Mouse (Mus musculus): ENCODE data around the gene Asrgl1. TPM values are rescaled to one million over a fixed set of nuclear protein-coding genes. Genes with fewer than 3 reads are reported as not detected.
"Not testable (repeated sequence)": the region's sequence is repeated elsewhere in the genome, so short reads cannot be mapped to it uniquely, and the experiment has no call there.

The Asrgl1 gene
- polyA plus RNA-seq (2012; rRNA removed), result 3.5 and 6.4 TPM in 2 replicates

DNA sequence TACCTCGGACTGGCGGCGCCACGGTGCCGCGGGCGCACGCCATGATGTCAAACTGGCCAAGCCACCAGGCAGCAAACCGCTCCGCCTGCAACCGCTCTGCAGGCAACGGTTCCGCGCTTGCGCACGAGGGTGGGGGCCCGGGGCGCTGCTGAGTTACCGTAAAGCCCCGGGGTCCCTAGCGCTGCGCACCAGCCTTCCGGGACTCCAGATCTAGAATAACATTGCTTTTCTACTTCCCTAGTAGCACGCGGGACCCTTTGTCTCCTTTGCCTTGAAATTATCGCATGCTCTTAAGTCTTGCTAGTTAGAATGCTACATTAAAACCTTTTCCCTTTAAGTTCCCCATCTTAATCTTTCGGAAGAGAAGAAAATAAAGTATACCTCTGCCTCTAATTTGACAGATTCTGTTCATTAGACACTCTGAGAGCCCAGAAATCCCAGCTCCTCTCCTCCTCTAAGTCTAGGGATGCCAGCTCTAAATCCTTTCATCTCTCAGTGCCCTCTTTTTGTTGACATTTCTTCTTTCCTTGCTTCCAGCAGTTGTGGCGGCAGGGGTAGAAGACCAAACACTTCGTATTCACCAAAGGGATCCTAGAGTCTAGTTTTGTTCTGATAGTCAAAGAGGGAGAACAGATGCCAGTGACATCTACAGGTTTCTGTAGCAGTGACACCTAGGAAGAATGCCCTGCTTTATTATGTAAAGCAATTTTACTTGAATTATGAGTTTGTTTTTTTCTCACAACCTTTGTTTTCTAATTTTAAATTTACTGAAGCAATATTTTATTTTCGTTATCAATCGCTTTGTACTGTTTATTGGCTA lies at the start of gene Asrgl1:
Gene Asrgl1, minus strand, starts transcription at position 125 of the 820 bp plus-strand sequence.
- DNase-seq (ENCODE audit: low read depth), result no peak

DNA sequence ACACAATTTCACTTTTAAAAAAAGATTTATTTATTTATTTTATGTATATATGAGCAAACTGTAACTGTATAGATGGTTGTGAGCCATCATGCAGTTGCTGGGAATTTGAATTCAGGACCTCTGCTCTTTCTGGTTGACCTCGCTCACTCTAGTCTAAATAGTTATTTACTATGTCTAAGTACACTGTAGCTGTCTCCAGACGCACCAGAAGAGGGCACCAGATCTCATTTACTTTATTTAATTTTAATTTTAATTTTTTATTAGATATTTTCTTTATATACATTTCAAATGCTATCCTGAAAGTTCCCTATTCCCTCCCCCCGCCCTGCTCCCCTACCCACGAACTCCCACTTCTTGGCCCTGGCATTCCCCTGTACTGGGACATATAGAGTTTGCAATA lies 10.8 kb upstream of the Asrgl1 start:
- no peak for DNase-seq (ENCODE audit: low read depth)

DNA sequence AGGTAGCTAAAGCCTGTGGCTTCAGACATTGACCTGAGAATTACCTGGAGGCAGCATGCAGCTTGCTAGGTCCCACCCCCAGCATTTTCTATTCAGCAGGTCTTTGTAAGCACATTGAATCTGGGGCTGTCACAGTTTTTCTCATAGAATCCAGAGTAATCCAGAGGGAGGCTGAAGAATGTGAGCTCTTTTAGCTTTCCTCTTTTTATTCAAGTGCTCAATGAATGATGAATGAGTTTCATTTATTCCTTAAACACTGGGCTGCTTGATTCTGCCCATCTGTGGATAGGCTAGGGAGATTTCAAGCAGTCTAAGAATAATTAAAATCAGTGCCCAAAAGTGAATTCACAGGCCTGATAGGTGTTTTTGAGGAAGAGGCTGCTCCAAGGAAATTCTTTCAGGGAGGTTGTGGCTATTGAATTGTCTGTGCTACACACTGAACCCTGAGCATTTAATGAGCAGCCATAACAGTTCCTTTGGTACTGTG lies 8.2 kb upstream of the Asrgl1 start:
- no peak for DNase-seq (ENCODE audit: low read depth)

DNA sequence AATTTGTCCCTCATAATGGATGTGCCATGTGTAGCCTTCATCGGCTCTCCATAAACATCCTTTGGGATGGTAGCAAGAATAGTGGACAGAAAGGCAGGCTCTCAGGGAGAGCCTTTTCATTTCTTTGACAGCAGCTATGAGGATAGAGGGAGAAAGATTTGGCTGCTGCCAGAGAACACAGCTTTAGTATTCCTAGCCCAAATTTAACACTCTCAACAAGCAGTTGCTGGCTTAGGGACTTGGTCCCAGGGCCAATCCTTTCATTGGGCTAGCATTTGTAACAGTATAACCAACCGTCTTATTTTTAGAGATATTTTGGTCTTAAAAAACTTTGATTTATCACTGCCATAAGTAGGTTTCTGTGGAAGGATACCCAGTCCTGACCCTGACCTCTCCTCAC lies 7.8 kb upstream of the Asrgl1 start:
- no peak for DNase-seq (ENCODE audit: low read depth)

DNA sequence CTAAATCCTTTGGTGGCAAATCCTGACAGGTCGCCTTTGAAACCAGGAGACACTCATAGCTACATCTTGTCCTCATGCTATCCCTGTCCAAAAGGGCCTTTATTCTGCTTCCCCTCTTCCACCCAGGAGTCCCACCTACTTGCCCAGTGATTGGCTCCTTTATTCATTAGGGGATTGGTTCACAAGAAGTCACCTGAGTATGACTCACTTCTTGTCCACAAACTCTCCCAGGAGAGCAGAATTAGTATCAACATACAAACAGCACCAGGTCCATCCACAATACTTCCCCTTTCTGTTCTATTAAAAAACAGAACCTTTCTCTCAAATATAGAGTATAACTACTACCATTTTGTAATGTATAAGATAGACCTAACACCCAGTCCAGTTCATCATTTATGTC lies 4.9 kb upstream of the Asrgl1 start:
- not testable (repeated sequence) for DNase-seq (ENCODE audit: low read depth)

DNA sequence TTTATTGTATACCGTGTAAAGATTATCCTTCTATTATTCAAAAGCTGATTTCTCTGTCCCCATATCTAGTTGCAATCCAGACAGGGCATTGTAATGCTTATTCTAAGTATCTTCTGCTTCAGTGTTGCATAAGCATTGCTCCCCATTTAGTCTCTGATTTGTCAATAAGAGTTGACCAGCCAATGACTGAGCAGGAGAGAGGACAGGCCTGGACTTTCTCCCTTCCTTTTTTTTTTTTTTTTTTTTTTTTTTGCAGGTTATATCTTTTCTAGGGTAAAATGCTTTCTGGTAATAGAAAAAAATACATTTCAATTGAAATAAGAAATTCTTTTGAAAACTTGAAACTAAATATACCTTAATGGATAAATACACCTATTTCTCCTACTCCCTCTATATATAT lies 1.7 kb upstream of the Asrgl1 start:
- no peak for DNase-seq (ENCODE audit: low read depth)

DNA sequence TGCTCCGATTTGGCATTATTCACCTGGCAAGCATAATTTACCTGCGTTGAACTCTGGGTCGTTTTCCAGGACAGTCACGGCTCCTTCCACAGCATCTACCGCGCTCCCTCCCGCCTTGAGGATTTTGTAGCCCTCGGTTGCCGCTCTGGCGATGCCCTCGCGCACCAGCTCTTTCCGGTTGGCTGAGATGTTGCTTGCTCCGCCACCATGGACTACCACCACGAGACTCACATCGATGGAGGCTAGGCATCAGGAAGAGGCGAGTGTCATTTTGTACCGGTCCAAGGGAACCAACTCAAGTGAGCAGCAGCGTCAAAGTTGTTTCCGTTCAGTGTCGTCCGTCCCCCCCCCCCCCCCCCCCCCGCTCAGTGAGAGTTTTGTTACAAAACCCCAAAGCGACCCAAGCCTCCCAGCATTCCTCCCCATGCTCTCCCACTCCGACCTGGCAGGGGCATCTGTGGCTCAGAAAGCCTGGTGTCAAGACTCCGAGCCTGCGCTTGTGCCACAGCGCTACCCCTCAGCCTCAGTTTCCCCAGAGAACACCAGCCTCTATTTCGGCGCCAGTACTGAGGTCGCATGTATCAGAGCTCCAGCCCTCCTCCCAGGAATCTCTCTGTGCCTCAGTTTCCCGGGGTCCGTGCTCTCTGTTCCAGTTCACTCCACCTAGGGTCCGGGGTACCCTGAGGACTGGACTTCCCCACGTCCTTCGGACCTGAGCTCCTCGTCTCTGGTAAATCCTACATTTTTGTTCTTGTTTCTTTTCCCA lies 507 bp downstream of the Asrgl1 start:
- DNase-seq (ENCODE audit: low read depth), result no peak

DNA sequence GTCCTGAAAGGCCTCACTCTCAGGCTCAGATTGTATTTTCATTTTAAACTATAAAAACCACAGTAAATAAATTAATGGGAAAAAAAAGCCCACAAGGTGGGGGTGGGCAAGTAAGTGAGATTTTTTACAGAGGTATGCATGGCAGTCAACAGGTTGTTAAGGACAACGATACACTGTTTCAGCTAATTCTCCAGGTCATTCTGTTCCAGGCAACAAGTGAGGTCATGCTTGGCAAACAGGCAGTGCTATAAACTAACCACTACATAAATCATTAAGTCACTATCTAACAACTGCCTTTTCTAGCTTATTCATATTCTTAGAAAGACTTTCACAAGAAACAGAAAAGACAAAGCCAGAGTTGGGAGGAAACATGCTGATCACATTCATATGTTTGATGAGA lies 5.4 kb downstream of the Asrgl1 start:
- DNase-seq (ENCODE audit: low read depth), result no peak

DNA sequence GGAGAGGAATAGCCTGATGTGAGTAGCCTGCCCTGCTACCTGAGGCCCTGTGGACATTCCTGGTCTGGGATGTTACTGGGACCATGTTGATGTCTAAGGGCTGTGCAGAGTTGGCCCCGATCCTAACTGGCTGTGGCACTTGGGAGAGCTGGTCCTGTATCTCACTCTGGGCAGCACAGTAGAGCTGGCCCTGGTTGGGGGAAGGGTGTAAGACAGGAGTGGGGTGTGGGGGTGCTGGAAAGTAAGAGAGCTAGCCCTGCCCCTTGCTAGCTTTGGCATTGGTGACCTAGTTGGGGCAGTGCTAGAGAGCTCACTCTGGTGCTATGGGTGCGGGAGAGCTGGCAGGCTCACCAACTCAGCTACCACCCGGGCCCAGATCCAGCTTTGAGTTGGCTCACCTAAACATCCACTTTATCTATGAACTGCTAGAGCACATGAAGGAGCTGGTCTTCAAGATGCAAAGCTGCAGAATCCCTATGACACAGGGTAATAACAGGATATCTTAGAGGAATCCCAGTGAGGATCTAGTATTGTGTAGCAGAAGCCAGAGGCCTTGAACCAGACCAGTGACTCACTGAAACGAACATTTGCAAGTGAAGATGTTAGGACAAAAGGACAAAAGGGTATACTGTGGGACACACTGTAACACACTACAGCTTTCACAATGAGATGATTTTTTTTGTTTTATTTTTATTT lies 6.8 kb downstream of the Asrgl1 start:
- DNase-seq (ENCODE audit: low read depth), result no peak

DNA sequence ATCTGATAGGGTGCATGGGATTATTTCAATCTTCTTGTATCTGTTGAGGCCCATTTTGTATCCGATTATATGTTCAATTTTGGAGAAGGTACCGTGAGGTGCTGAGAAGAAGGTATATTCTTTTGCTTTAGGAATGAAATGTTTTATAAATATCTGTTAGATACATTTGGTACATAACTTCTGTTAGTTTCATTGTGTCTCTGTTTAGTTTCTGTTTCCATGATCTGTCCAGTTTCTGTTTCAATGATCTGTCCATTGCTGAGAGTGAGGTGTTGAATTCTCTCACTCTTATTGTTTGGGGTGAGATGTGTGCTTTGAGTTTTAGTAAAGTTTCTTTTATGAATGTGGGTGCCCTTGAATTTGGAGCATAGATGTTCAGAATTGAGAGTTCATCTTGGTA lies 11.4 kb downstream of the Asrgl1 start:
- DNase-seq (ENCODE audit: low read depth), result not testable (repeated sequence)

DNA sequence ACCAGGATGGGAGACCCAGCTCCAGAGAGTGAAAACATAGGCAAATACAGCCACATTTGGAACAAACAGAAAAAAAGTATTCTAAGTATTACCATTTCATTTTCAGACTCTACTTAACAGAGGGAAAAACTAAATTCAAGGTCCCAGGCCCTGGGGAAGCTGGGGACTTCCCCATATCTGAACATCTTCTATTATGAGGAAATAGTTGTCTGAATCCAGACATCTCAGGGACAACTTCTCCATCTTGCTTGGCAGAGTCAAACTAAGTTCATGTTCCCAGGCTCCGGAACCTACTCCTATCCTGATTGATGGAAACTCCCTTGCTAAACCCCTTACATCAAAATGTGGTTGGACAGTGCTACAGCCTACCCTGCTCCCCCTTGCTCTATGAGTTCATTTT lies 13.0 kb downstream of the Asrgl1 start:
- no peak for DNase-seq (ENCODE audit: low read depth)

DNA sequence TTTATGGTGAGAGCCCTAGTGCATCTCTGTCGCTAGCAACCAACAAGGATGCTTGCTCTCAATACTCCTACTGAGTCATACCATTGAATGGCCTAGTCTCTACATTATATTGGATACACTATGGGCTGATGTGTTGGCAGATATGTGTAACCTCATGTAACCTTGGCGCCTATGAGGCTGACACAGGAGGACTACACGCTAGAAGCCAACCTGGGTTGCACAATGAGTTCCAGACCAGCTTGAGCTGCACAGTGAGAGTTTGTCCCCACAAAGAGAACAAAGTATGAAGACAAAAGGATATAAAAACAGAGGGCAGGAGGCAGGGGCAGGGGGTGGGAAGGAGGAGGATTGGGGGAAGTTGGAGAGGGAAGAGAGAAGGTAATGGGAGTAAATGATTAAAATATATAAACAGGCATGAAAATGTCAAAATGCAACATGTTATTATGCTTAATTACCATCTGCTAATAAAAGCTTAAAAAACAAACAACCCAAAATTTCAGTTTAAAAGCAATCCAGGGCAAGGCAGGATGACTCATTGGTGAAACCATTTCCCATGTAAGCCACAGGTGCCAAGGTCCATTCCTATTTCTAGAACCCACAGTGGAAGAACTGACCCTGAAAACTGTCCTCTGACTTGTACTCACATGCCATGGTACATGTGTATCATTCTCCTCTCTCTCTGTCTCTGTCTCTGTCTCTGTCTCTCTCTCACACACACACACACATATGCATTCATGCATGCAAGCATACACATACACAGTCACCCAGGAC lies 15.6 kb downstream of the Asrgl1 start:
- no peak for DNase-seq (ENCODE audit: low read depth)

DNA sequence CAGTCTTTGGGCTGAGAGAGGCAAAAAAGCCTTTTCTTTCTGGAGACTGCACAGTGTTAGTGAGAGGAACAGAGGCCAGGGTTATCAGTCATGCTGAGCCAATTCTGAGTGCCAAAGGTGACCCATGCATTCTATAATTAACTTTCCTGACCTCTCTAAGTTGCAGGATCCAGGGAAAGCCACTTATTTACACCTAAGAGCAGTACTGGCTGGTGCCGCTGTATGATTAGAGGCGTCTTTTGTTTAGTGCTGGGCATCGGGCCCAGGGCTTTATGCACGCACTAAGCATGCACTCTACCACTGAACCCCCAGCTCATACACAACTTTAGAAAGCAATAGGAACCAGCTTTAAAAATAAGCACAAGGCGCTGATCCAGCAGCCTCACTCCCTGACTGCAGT lies 18.2 kb downstream of the Asrgl1 start:
- DNase-seq (ENCODE audit: low read depth), result no peak

DNA sequence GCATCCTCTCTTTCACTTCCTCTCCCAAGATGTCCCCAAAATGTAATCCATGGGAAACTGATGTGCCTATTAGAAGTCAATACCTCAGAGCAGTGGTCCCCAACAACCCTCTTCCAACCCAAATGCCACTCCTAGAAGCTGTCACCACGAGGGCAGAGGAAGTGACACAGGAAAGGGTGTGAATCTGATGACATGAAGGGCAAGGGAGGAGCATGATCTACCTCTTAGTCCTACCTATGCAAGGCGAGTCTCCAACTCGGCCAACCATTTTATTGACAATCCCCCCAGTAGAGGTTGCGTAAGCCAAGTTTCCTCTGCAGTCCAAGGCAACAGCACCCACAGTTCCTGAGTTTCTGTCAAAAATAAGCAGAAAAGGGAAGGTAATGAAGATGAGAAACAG lies 19.2 kb downstream of the Asrgl1 start:
- DNase-seq (ENCODE audit: low read depth), result no peak

DNA sequence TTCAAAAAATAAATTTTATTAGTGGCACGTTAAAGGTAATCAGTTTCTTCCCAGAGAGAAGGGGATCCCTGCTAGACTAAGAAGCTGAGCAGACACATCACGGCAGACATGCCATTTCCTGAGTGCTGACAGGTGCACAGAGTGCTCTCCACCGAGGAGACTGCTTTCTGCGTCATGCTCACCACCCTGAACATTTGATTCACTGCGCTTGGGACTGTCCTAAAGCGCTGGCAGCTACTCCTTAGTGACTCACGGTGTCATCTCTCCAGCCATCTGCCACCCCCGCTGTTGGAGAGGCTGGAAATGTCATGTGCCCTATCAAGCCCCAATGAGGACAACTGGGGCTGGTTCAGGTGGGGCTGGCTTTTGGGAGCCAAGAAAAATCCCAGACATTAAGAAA lies 23.4 kb downstream of the Asrgl1 start:
- DNase-seq (ENCODE audit: low read depth), result no peak

DNA sequence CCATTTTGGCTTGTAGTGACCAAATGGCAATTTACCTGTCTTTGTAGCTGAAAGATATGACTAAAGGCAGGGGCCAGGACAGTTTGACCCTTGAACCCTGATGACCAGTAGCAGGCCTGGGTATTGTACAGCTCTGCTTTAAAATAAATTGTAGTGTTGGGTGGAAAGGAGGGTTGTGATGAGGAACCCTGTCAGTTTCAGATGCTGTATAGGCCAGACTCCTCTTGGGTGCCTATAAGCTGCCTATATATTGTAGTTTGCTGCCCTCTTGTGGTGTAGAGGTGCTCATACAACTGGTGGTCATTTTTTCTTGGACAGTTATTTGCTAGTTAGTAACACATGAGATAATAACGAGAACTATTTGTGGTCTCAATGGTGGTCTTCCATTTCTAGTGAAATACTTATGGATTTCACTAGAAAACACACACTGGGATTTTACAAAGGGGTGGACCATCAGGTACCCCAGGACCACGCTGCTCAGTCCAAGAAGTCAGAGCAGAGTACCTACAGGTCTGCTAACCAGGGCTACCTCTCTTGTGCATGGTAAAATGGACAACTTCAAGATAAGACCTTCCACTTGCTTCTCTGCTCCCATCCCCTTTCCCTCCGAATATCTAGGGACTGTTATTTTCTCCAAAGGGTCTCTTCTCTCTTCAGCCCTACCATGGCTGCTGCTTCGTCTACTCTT lies 25.1 kb downstream of the Asrgl1 start:
- no peak for DNase-seq (ENCODE audit: low read depth)

DNA sequence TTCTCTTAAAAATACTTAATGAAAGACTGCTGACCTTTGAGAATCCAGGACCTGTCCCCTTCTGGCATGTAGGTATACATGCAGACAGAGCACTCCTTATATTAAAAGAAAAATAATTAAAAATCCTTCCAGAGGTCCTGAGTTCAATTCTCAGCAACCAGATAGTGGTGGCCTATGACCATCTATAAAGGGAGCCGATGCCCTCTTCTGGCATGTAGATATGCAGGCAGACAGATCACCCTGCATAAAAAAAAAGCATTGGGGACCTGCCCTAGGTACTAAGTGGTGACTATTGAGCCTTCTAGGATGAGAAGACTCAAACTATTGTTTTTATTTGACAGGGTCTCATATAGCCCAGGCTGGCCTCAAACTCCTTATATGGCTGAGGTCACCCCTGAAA lies 26.9 kb downstream of the Asrgl1 start:
- DNase-seq (ENCODE audit: low read depth), result no peak

DNA sequence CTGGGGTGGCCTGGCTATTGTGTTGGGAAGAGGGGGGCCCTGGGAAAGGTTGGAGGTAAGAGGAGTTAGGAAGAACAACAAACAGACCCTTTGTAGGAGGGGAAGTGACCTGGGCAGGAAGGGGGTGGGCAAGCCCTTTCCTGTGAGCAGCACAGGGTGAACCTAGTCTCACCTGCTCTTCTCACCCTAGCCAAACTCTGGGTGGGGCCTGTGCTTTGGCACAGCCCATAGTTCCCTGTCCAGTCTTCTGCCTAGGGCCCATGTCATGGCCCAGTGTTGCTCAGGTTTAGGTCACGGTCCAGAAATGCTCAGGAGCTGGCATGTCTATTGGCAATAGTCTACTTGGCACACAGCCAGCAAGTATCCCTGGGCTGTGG lies 28.1 kb downstream of the Asrgl1 start:
- no peak for DNase-seq (ENCODE audit: low read depth)

DNA sequence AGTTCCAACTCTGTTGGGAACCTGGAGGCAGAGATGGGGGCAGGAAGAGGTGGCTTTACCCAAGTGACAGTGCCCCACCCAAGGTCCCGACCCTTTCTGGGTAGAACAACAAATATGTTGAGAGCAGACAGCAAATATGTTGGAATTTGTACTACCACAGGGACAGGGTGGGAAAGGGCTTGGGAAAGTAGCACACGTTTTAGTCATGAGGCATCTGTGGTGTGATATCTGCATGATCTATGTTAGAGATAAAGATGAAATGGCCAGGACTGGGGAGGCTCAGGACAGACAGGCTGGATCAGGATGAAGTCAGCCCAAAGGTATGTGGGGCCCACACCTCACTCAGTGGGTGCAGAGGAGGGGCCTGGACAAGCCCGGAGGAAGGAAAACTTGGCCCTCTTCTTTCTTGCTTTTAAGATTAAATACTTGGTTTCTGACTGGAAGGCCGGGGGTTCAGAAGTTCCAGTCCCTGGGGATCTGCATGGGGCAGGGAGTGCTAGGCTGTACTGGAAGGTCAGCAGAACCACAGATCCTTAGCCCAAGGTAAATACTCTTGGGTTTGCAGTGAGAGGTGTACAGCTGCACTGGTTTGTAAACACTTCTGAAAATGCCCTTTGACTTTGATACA lies 28.6 kb downstream of the Asrgl1 start:
- DNase-seq (ENCODE audit: low read depth), result no peak

DNA sequence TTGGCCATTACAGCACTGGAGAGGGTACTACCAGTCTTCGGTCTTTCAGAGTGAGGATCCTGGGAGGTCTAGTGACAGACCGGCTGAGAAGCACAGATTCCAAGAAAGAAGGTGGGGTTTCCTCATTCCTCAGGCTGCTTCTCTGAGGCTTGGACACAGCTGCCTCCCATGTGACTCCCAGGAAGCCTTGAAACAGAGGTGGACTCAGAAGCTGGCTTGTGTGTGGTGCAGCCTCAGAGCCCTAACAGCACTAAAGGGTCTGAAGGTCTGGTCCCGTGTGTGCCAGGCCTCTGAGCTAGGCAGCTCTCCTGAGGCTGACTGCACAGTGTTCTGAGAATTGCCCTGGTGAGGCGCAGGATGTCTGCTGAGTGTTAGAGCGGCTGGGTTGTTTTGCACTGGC lies 29.3 kb downstream of the Asrgl1 start:
- no peak for DNase-seq (ENCODE audit: low read depth)
